Mouse (Mus musculus): Measurements from ENCODE around the gene Frem2.

GRCm38 (mm10) chr3:53561813-53562212 lies 95.3 kb downstream of the Frem2 start:
- TF ChIP-seq GATA1 (IDR thresholded peaks at IDR 0.05; ENCODE audit: low read length) (no peak), TAL1 (IDR thresholded peaks at IDR 0.05; ENCODE audit: low read length) (no peak)

All from erythroblast, embryonic 14.5 days (primary cell).